Mouse (Mus musculus) adipose tissue, adult 10 weeks (tissue): ENCODE measurements around the gene Cap2. TPM values are rescaled to one million over a fixed set of nuclear protein-coding genes. Genes with fewer than 3 reads are reported as not detected.

Experiments used
- polyA plus RNA-seq: library from polyadenylated mRNA; stranded (reverse); fragments of 350-450 nt; fragmentation: Illumina TruSeq; extraction: RNeasy Lipid Tissue Mini Kit (QIAGEN cat#74804); gene quantifications from one replicate; pipeline ENCODE4 v1.2.3, GENCODE M21; 2014; ENCODE audit warnings: low read depth, low replicate concordance

Gene Cap2
- polyA plus RNA-seq, result 6.9 TPM

DNA sequence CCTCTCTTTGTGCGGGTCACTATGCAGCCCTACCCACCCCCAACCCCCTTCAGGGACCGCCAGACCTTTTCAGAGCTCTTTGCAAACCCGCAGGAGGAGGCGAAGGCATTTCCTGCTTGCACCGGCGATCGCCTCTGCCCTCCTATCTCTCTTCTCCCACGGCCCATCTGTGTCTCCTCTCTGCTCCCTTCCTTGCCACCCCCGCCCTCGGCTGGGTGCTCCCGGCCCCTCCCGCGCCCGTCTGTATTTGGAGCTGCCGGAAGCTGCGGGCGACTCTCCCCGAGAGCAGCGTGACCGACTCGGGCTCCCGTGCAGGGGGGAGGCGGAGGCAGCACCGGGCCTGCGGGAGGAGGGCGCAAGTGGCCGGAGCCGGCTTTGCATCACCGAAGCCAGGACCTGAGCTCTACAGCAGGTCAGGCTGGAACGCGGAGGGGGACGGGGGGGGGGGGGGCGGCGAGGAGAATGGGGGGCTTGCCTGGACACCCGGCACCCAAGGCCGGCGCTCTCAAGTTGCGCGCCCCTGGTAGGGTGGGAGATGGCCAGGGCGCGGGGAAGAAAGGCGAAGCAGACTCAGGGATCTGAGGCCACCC is at the start of gene Cap2:
Gene Cap2, plus strand, starts transcription at position 49 of the 590 bp plus-strand sequence.

DNA sequence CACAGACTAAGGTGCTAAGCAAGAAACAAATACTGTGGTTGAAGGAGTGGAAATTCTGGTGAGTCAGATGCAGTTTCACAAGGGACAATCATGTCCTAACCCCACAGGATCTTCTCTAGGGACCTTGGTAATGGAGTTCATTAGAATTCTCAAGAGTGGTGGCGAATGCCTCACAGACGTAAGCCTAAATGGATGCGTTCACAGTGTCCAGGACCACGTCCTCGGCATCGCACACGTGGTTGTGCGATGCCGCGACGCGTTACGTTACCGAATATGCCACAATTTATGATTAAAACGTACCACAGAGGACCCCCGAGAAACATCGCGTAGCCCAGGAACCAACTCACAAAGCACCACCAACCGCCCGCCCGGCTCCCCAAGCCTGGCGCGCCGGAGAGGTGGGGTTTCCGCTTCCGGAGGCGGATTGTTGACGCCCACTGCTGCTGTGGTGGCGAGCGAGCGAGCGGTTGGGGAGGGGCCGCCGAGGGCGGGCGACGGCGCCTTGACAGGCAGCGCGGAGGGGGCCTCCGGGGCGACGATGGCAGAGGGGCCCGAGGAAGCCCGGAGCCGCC is 167.5 kb downstream of the Cap2 start, which contains the start of gene Fam8a1:
Gene Fam8a1, plus strand, starts transcription at position 475 of the 572 bp plus-strand sequence.

Other genes starting within 250 kb of the Cap2 start
- 1.6 TPM for gene Stmnd1, start 228.1 kb upstream of the Cap2 start, polyA plus RNA-seq
- 7.4 TPM for gene Rbm24, start 83.4 kb upstream of the Cap2 start, polyA plus RNA-seq
- gene Fam8a1, start 167.7 kb downstream of the Cap2 start, polyA plus RNA-seq, result 48.5 TPM
- gene Nup153, start 226.1 kb downstream of the Cap2 start, polyA plus RNA-seq, result 35.2 TPM